ENCODE assay signal across 10 mouse cellular contexts in the genomic region with DNA sequence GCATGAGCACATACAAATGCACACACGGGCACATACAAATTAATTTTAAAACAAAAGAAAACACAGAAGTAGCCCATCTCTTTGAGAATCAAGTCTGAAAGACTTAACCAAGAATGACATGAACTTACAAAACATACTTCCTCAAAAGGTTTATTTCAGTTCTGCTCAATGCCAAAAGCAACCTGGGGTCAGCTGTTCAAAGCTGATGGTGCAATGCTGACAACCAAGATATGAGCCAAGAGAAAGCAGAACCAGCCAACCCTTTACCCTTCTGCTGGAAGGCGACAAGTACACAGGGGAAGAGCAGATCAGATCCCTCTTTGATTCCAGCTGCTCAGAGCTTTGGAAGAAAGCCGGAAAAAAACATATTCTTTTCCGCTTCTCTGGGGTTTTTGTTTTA. TPM values are rescaled to one million over a fixed set of nuclear protein-coding genes. Genes with fewer than 3 reads are reported as not detected.
A peak's percentile ranks its signal among the peaks of the same experiment; 100 is the strongest.
DNase-seq lines count a peak whose midpoint lies in the region; ATAC-seq lines count a peak whose summit lies in the region.
"Had no signal": no experiment of that assay in that cellular context is flagged by ENCODE, and none has a peak within 500 bp of the region (broad histone marks: within the 10 kb centered on the region; RNA-seq: fewer than 3 reads in every experiment).

No protein-coding gene starts in this region.

- H3K4me1 ChIP-seq in heart, embryonic 11.5 days (ENCODE audit: control insufficient read depth, insufficient read depth, low read length), result 0 out of 2 replicates have a peak, but pooled peaks cover 2% of the 10 kb centered on the region

- 73% methylated on average over 4 of the region's 4 CpGs for WGBS in heart, embryonic 11.5 days (ENCODE audit: insufficient replicate concordance)

- no peak overlapping the region for H3K4me2 ChIP-seq in heart, embryonic 11.5 days
- H3K4me2 ChIP-seq: hindbrain, embryonic 14.5 days had no signal

- no peaks in the 10 kb centered on the region for H3K9me3 ChIP-seq in heart, embryonic 11.5 days (replicated peaks; ENCODE audit: control insufficient read depth, low read length)
- H3K9me3 ChIP-seq: megakaryocyte, embryonic 14.5 days had no signal

- H3K27me3 ChIP-seq in heart, embryonic 11.5 days (ENCODE audit: control insufficient read depth, insufficient read depth, low read length), result no peaks in the 10 kb centered on the region
- H3K27me3 ChIP-seq: megakaryocyte, embryonic 14.5 days had no signal

- no peak overlapping the region for H3K27ac ChIP-seq in heart, embryonic 11.5 days (ENCODE audit: low read depth, low read length)
- H3K27ac ChIP-seq: hindbrain, embryonic 14.5 days had no signal

- peak; percentile 31 for DNase-seq in heart, adult 8-10 months (ENCODE audit: low spot score)
- DNase-seq in MEL-GATA-1-ER (ENCODE audit: extremely low read depth, low read depth), result peak; percentile 97
- DNase-seq in heart, postnatal 36 days, result peak; percentile 14 to 30
- no peak for DNase-seq in embryo, embryonic 9.5 days (ENCODE audit: extremely low spot score)
- DNase-seq in ovary, postnatal 36 days (ENCODE audit: low spot score), result no peak

- intact Hi-C loops in heart, postnatal 36 days (cut with DNase I), result no loop called here

- no peak overlapping the region for H3K4me3 ChIP-seq in heart, embryonic 11.5 days (ENCODE audit: low read depth, low read length)

- no peak for ATAC-seq in heart, embryonic 11.5 days (replicated peaks; ENCODE audit: insufficient number of reproducible peaks, low FRiP score, low TSS enrichment)
- peak; percentile 90 for ATAC-seq in megakaryocyte progenitor cell, adult 5-6 weeks (replicated peaks; ENCODE audit: poor library complexity)
- ATAC-seq in erythroid progenitor cell, adult 5-6 weeks (replicated peaks; ENCODE audit: low FRiP score, poor library complexity, severe bottlenecking), result no peak

- H3K9ac ChIP-seq in heart, embryonic 11.5 days (ENCODE audit: low read depth, low read length), result no peak overlapping the region
- H3K9ac ChIP-seq: hindbrain, embryonic 14.5 days had no signal

- H3K36me3 ChIP-seq in heart, embryonic 11.5 days (ENCODE audit: control insufficient read depth, insufficient read depth, low read length), result peaks cover 6% of the 10 kb centered on the region; the same call in 1 of the 2 replicates

RNA-seq across cellular contexts. Expression of gene Ube2l3, which starts 21.1 kb away (rescaled TPM):
- 100 to 1,000 TPM; 107 to 119 (median 114) TPM for total RNA-seq in heart, adult 8-10 months (2022)
- 313 and 328 TPM in 2 replicates for polyA plus RNA-seq in heart, embryonic 11.5 days (2014; fragmentation: Nextera tagmentation; extraction: Ambion mirVana)
- total RNA-seq in heart, postnatal 36 days (2021), result 100 to 1,000 TPM; 110 to 125 TPM
- 312 and 333 TPM in 2 replicates for total RNA-seq in megakaryocyte progenitor cell, adult 5-6 weeks (2015)
- 87.5 and 107 TPM in 2 replicates for total RNA-seq in megakaryocyte progenitor cell, adult 5-6 weeks (2017)
- total RNA-seq in erythroid progenitor cell, adult 5-6 weeks (2015; ENCODE audit: low replicate concordance), result 110 and 161 TPM in 2 replicates
- 31.6 and 40.6 TPM in 2 replicates for total RNA-seq in erythroid progenitor cell, adult 5-6 weeks (2017; ENCODE audit: low replicate concordance)

RNA-seq across cellular contexts. Expression of gene Rimbp3, which starts 27.0 kb away (rescaled TPM):
- total RNA-seq in heart, adult 8-10 months (2022), result under 1 TPM in 3 of 4 experiments, not detected in 1; 0.14 to 0.44 (median 0.22) TPM
- 0.04 and 0.34 TPM in 2 replicates for polyA plus RNA-seq in heart, embryonic 11.5 days (2014; fragmentation: Nextera tagmentation; extraction: Ambion mirVana)
- total RNA-seq in heart, postnatal 36 days (2021), result under 1 TPM; 0.08 to 0.25 TPM
- total RNA-seq in megakaryocyte progenitor cell, adult 5-6 weeks (2015), result 0.69 and 0.95 TPM in 2 replicates
- 0.58 and 1.3 TPM in 2 replicates for total RNA-seq in megakaryocyte progenitor cell, adult 5-6 weeks (2017)
- not detected in 2 replicates for total RNA-seq in erythroid progenitor cell, adult 5-6 weeks (2015; ENCODE audit: low replicate concordance)
- 0.38 TPM in 1 of 2 replicates, not detected in the other for total RNA-seq in erythroid progenitor cell, adult 5-6 weeks (2017; ENCODE audit: low replicate concordance)

RNA-seq across cellular contexts. Expression of gene Ccdc116, which starts 34.4 kb away (rescaled TPM):
- under 1 TPM in 2 of 4 experiments, not detected in 2; 0.31 to 0.33 TPM for total RNA-seq in heart, adult 8-10 months (2022)
- polyA plus RNA-seq in heart, embryonic 11.5 days (2014; fragmentation: Nextera tagmentation; extraction: Ambion mirVana), result 0.07 TPM in 1 of 2 replicates, not detected in the other
- total RNA-seq in heart, postnatal 36 days (2021), result not detected
- total RNA-seq in megakaryocyte progenitor cell, adult 5-6 weeks (2015), result 2.2 and 4.8 TPM in 2 replicates
- total RNA-seq in megakaryocyte progenitor cell, adult 5-6 weeks (2017), result 2.0 and 8.1 TPM in 2 replicates
- not detected in 2 replicates for total RNA-seq in erythroid progenitor cell, adult 5-6 weeks (2015; ENCODE audit: low replicate concordance)
- 0.83 and 0.90 TPM in 2 replicates for total RNA-seq in erythroid progenitor cell, adult 5-6 weeks (2017; ENCODE audit: low replicate concordance)

RNA-seq across cellular contexts. Expression of gene Ydjc, which starts 37.0 kb away (rescaled TPM):
- 1 to 10 TPM; 1.8 to 2.6 (median 2.3) TPM for total RNA-seq in heart, adult 8-10 months (2022)
- 4.6 and 5.8 TPM in 2 replicates for polyA plus RNA-seq in heart, embryonic 11.5 days (2014; fragmentation: Nextera tagmentation; extraction: Ambion mirVana)
- total RNA-seq in heart, postnatal 36 days (2021), result 1 to 10 TPM; 1.6 to 1.7 TPM
- 25.7 TPM in 2 replicates for total RNA-seq in megakaryocyte progenitor cell, adult 5-6 weeks (2015)
- 23.5 and 24.4 TPM in 2 replicates for total RNA-seq in megakaryocyte progenitor cell, adult 5-6 weeks (2017)
- total RNA-seq in erythroid progenitor cell, adult 5-6 weeks (2015; ENCODE audit: low replicate concordance), result not detected in 2 replicates
- total RNA-seq in erythroid progenitor cell, adult 5-6 weeks (2017; ENCODE audit: low replicate concordance), result 0.13 TPM in 1 of 2 replicates, not detected in the other

RNA-seq across cellular contexts. Expression of gene Sdf2l1, which starts 49.2 kb away (rescaled TPM):
- total RNA-seq in heart, adult 8-10 months (2022), result 10 to 100 TPM; 11.8 to 26.0 (median 12.9) TPM
- 61.9 and 63.6 TPM in 2 replicates for polyA plus RNA-seq in heart, embryonic 11.5 days (2014; fragmentation: Nextera tagmentation; extraction: Ambion mirVana)
- 10 to 100 TPM; 11.5 to 17.7 TPM for total RNA-seq in heart, postnatal 36 days (2021)
- 197 and 208 TPM in 2 replicates for total RNA-seq in megakaryocyte progenitor cell, adult 5-6 weeks (2015)
- total RNA-seq in megakaryocyte progenitor cell, adult 5-6 weeks (2017), result 162 and 222 TPM in 2 replicates
- total RNA-seq in erythroid progenitor cell, adult 5-6 weeks (2015; ENCODE audit: low replicate concordance), result 18.4 and 25.6 TPM in 2 replicates
- 7.2 and 15.7 TPM in 2 replicates for total RNA-seq in erythroid progenitor cell, adult 5-6 weeks (2017; ENCODE audit: low replicate concordance)

Comparison
In these comparisons a context has a peak if more than half of its experiments do, and no peak if none do; other contexts are left out.
1. DNase-seq: peak in heart, adult 8-10 months (single experiment), MEL-GATA-1-ER (single experiment) and heart, postnatal 36 days (2 of 2); none in embryo, embryonic 9.5 days (single experiment) and ovary, postnatal 36 days (single experiment).